Mouse (Mus musculus) hindbrain, embryonic 11.5 days (tissue): ENCODE measurements around the gene 4930402F06Rik. TPM values are rescaled to one million over a fixed set of nuclear protein-coding genes. Genes with fewer than 3 reads are reported as not detected.

ENCODE experiments used
- ATAC-seq: fragments of 200-750 bp; cut with Nextera tagmentation; 2 replicates; pipeline ENCODE4 v1.8.0; 2017; ENCODE audit warnings: mild to moderate bottlenecking, moderate TSS enrichment, moderate library complexity; ENCODE audit not compliant: low FRiP score
- DNase-seq: peaks from one replicate; pipeline ENCODE4 v3.0.0-alpha.2; 2015; ENCODE audit warnings: low spot score
- H3K27ac ChIP-seq: fragments of 300-500 bp; sonication (generic); 2 replicates; pipeline ENCODE4 v1.5.1; 2014; ENCODE audit warnings: mild to moderate bottlenecking, low read depth, low read length
- H3K27me3 ChIP-seq: fragments of 300-500 bp; sonication (generic); 2 replicates; pipeline ENCODE4 v1.6.1; 2014; ENCODE audit warnings: mild to moderate bottlenecking, low read length, moderate library complexity, mixed read lengths; ENCODE audit not compliant: control insufficient read depth, insufficient read depth
- H3K36me3 ChIP-seq: fragments of 300-500 bp; sonication (generic); 2 replicates; pipeline ENCODE4 v1.6.1; 2014; ENCODE audit warnings: mild to moderate bottlenecking, low read length, moderate library complexity, mixed read lengths; ENCODE audit not compliant: control insufficient read depth, insufficient read depth
- H3K4me1 ChIP-seq: fragments of 300-500 bp; sonication (generic); replicated peaks from 2 replicates; pipeline ENCODE4 v1.6.1; 2014; ENCODE audit warnings: low read length, mixed read lengths; ENCODE audit not compliant: control insufficient read depth, insufficient read depth
- H3K4me2 ChIP-seq: fragments of 300-500 bp; sonication (generic); replicated peaks from 2 replicates; pipeline ENCODE4 v1.6.1; 2014; ENCODE audit warnings: mild to moderate bottlenecking, low read depth, low read length
- H3K4me3 ChIP-seq: fragments of 300-500 bp; sonication (generic); 2 replicates; pipeline ENCODE4 v1.5.1; 2014; ENCODE audit warnings: low read depth, low read length
- H3K9ac ChIP-seq: fragments of 300-500 bp; sonication (generic); 2 replicates; pipeline ENCODE4 v1.6.1; 2014; ENCODE audit warnings: low read depth, low read length
- H3K9me3 ChIP-seq: fragments of 300-500 bp; sonication (generic); 2 replicates; pipeline ENCODE4 v1.6.1; 2016; ENCODE audit warnings: low read length; ENCODE audit not compliant: control insufficient read depth
- WGBS: fragments of 180-500 bp; shearing (Covaris S2); extraction: QIAGEN DNeasy Blood & Tissue Kit; methylation state at CpG from one replicate; pipeline ENCODE4 v1.1.7; 2014; 5-methylcytosine and 5-hydroxymethylcytosine counted together
- polyA plus RNA-seq: library from polyadenylated mRNA; unstranded; fragments of >200 nt; fragmentation: Nextera tagmentation; extraction: Ambion mirVana; gene quantifications from 2 replicates; pipeline ENCODE4 v1.2.1, GENCODE M21; 2014

The 4930402F06Rik gene
- polyA plus RNA-seq, 1 experiment from 2014 or later = not detected

DNA sequence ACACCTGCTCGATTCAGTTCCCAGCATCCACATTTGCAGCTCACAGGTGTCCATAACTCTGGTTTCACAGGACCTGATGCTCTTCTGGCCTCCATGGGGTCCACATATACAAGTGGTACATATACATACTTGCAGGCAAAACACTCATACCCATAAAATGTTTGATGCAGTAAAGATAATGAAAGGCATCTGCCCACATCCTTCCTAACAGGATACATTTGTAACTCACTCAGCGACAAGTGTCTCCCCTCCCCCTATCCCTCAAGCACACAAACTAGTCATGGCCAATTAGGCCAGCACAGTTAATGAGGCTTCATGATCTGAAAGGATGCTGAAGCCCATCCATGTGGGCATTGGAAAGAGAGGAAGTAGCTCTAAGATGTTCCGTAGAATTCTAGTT lies 25.4 kb upstream of the 4930402F06Rik start:
- H3K27ac ChIP-seq = no peak overlapping the region
- 88% methylated on average over 3 of the region's 3 CpGs for WGBS
- H3K9me3 ChIP-seq = no peaks in the 10 kb centered on the region
- H3K4me3 ChIP-seq = no peak overlapping the region
- no peak for ATAC-seq
- H3K9ac ChIP-seq = no peak overlapping the region
- H3K4me2 ChIP-seq = no peak overlapping the region
- DNase-seq = no peak
- H3K4me1 ChIP-seq = no peaks in the 10 kb centered on the region
- H3K27me3 ChIP-seq = no peaks in the 10 kb centered on the region
- H3K36me3 ChIP-seq = no peaks in the 10 kb centered on the region

GRCm38 (mm10) chr2:35420681-35421080 lies 23.7 kb upstream of the 4930402F06Rik start:
- 89% methylated on average over 1 of the region's 1 CpGs for WGBS
- H3K36me3 ChIP-seq = no peaks in the 10 kb centered on the region
- no peaks in the 10 kb centered on the region for H3K4me1 ChIP-seq
- H3K9me3 ChIP-seq = no peaks in the 10 kb centered on the region
- no peak overlapping the region for H3K27ac ChIP-seq
- no peak for DNase-seq
- no peak overlapping the region for H3K4me2 ChIP-seq
- H3K4me3 ChIP-seq = no peak overlapping the region
- H3K27me3 ChIP-seq = no peaks in the 10 kb centered on the region
- H3K9ac ChIP-seq = no peak overlapping the region
- ATAC-seq = no peak

DNA sequence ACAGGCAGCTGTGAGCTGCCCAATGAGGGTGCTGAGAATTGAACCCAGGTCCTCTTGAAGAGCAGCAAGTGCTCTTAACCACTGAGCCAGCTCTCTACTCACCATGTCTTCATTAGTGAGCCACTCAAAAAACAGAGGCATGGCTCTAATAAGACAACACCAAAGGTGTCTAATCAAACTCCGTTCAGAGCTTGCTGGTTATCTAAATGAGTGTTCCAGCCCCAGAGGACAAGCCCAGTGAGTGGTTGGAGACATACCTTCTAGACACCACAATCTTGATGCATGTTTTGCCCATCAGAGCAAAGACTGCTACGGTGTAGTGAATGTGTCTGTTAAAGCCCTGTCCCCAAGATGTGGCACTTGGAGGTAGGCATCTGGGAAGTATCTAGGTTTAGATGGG lies 22.7 kb upstream of the 4930402F06Rik start:
- Histone ChIP-seq H3K9me3 (no peaks in the 10 kb centered on the region), H3K4me3 (no peak overlapping the region), H3K4me1 (no peaks in the 10 kb centered on the region), H3K36me3 (no peaks in the 10 kb centered on the region), H3K27me3 (no peaks in the 10 kb centered on the region), H3K27ac (no peak overlapping the region), H3K4me2 (no peak overlapping the region), H3K9ac (no peak overlapping the region)
- ATAC-seq (no peak), DNase-seq (no peak)
- WGBS = 93% methylated on average over 2 of the region's 2 CpGs

DNA sequence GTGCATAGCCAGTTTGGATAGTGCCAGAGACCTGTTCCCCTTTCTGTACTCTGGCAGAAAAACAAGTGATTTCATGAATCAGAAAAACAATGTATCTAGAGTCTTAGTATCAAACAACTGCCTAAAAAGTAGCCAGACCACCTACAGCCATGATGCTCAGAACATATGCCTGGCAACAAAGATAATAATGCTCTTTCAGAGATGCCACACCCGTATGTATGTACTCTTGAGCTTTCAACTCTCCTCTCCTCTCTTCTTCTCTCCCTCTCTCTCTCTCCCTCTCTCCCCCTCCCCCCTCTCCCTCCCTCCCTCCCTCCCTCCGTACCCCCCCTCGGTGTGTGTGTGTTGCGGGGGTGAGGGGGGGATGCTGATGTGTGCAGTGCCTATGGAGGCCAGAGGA lies 22.3 kb upstream of the 4930402F06Rik start:
- H3K4me2 ChIP-seq = no peak overlapping the region
- WGBS = 96% methylated on average over 4 of the region's 4 CpGs
- no peaks in the 10 kb centered on the region for H3K9me3 ChIP-seq
- no peak overlapping the region for H3K4me3 ChIP-seq
- ATAC-seq (no peak), DNase-seq (no peak)
- no peaks in the 10 kb centered on the region for H3K36me3 ChIP-seq
- no peaks in the 10 kb centered on the region for H3K27me3 ChIP-seq
- H3K27ac ChIP-seq = no peak overlapping the region
- no peak overlapping the region for H3K9ac ChIP-seq
- no peaks in the 10 kb centered on the region for H3K4me1 ChIP-seq

GRCm38 (mm10) chr2:35417231-35417630 lies 20.3 kb upstream of the 4930402F06Rik start:
- Histone ChIP-seq H3K4me2 (no peak overlapping the region), H3K4me1 (no peaks in the 10 kb centered on the region), H3K9ac (no peak overlapping the region), H3K9me3 (no peaks in the 10 kb centered on the region), H3K27me3 (no peaks in the 10 kb centered on the region), H3K36me3 (no peaks in the 10 kb centered on the region), H3K27ac (no peak overlapping the region), H3K4me3 (no peak overlapping the region)
- ATAC-seq = no peak
- WGBS = 68% methylated on average over 1 of the region's 1 CpGs
- no peak for DNase-seq

- 87% methylated on average over 6 of the region's 6 CpGs for WGBS
Measured at GRCm38 (mm10) chr2:35416473-35416872, 19.5 kb upstream of the 4930402F06Rik start.

DNA sequence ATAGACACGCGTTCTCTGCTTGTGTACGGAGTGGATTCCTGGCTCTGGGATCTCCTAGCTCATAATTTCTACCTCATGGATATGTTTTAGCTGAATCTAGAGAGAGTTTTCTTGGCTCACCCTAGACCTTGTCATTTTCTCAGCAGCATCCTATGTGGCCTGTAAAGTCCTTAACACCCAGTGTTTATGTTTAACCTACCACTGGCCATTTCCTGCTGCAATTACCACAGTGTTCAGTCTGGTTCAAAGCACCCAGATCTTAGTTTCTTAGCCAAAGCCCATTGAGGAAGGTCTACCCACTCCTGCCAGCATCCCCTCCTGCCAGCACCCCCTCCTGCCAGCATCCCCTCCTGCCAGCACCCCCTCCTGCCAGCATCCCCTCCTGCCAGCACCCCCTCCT lies 15.8 kb upstream of the 4930402F06Rik start:
- Histone ChIP-seq H3K27me3 (no peaks in the 10 kb centered on the region), H3K27ac (no peak overlapping the region), H3K9ac (no peak overlapping the region), H3K4me1 (no peaks in the 10 kb centered on the region), H3K9me3 (no peaks in the 10 kb centered on the region), H3K4me3 (no peak overlapping the region), H3K4me2 (no peak overlapping the region), H3K36me3 (no peaks in the 10 kb centered on the region)
- ATAC-seq (no peak), DNase-seq (no peak)
- WGBS = 96% methylated on average over 3 of the region's 3 CpGs

More at GRCm38 (mm10) chr2:35416473-35416872, 19.5 kb upstream of the 4930402F06Rik start:
- no peaks in the 10 kb centered on the region for H3K36me3 ChIP-seq
- no peaks in the 10 kb centered on the region for H3K4me1 ChIP-seq
- H3K9me3 ChIP-seq = no peaks in the 10 kb centered on the region
- no peak overlapping the region for H3K27ac ChIP-seq
- H3K4me3 ChIP-seq = no peak overlapping the region
- DNase-seq = no peak
- H3K9ac ChIP-seq = no peak overlapping the region
- H3K27me3 ChIP-seq = no peaks in the 10 kb centered on the region
- no peak for ATAC-seq
- H3K4me2 ChIP-seq = no peak overlapping the region

DNA sequence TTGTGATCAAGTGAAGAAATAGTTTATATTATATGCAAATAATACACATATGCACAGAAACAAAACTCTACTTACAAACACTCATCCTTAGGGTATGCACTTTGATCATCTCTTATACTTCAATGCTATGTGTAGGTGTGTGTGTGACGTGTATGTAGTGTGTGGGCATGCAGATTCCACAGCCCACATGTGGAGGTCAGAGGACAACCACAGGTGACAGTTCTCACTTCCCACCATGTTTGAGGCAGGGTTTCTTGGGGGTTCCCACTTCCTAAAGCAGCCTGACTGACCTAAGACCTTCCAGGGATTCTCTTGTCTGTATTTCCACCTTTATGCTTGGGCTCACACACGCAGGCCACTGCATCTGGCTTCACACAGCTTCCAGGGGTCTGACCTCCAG lies 15.3 kb upstream of the 4930402F06Rik start:
- H3K36me3 ChIP-seq = no peaks in the 10 kb centered on the region
- no peak overlapping the region for H3K4me3 ChIP-seq
- no peak for DNase-seq
- H3K27me3 ChIP-seq = no peaks in the 10 kb centered on the region
- H3K27ac ChIP-seq = no peak overlapping the region
- H3K9me3 ChIP-seq = no peaks in the 10 kb centered on the region
- H3K9ac ChIP-seq = no peak overlapping the region
- WGBS = 87% methylated on average over 2 of the region's 2 CpGs
- no peaks in the 10 kb centered on the region for H3K4me1 ChIP-seq
- no peak overlapping the region for H3K4me2 ChIP-seq
- ATAC-seq = no peak

DNA sequence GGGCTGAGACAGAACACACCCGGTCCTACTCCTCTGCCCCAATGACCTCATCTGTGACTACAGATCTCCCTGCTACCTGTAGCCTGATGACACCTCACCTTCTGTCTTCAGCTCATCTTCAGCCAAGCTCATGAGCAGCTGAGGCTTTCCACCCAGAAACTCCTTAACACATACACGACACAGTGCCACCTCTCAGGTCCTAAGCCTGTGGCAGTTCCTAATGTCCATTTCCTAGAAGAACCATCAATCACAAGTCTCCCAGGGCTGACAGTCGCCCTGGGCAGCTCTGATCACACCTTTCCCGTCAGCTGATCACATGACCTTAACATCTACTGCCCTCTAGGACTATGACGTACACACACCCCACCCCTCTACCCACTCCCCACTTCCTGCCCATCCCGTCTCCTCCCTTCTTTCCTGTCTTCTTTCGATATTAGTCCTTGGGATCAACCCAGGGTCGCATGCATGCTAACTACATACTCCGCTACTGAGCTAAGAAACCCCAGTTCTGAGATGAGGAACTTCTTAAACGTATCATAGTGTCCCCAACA lies 14.7 kb upstream of the 4930402F06Rik start:
- ATAC-seq (no peak), DNase-seq (no peak)
- Histone ChIP-seq H3K9me3 (no peaks in the 10 kb centered on the region), H3K4me1 (no peaks in the 10 kb centered on the region), H3K36me3 (no peaks in the 10 kb centered on the region), H3K27me3 (no peaks in the 10 kb centered on the region), H3K4me3 (no peak overlapping the region), H3K27ac (no peak overlapping the region), H3K4me2 (no peak overlapping the region), H3K9ac (no peak overlapping the region)
- 78% methylated on average over 10 of the region's 10 CpGs for WGBS
